25 mouse cellular contexts compared by ENCODE assay signal in the genomic region with DNA sequence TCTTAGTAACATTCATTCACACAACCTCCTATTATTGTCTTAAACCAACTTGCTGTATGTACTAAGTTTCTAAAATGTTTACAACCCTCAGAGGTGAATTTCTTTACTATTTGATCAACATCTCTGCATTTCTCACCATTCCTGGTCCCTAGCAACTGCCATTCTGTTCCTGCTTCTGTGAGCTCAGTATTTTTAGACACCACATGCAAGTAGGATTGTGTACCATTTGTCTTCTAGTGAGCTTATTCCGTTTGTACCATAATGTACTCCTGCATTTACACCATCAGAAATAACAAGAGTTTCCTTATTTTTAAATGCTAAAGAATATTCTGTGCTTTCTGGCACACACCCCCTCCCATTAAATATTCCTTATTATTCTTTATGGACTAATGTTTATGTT. TPM values are rescaled to one million over a fixed set of nuclear protein-coding genes. Genes with fewer than 3 reads are reported as not detected.
"Had no signal": no experiment of that assay in that cellular context is flagged by ENCODE, and none has a peak within 500 bp of the region (broad histone marks: within the 10 kb centered on the region; RNA-seq: fewer than 3 reads in every experiment).

No protein-coding gene starts in this region.

- H3K4me2 ChIP-seq: intestine, embryonic 15.5 days; kidney, embryonic 15.5 days; limb, embryonic 12.5 days; limb, embryonic 15.5 days; liver, embryonic 11.5 days; lung, embryonic 14.5 days; midbrain, embryonic 12.5 days; midbrain, embryonic 15.5 days; neural tube, embryonic 12.5 days; neural tube, embryonic 15.5 days had no signal

- ATAC-seq: intestine, embryonic 15.5 days; liver, postnatal 0 days; lung, postnatal 0 days; midbrain, embryonic 15.5 days had no signal

- H3K27ac ChIP-seq: intestine, embryonic 15.5 days; kidney, embryonic 15.5 days; limb, embryonic 12.5 days; limb, embryonic 15.5 days; liver, embryonic 14.5 days; macrophage; midbrain, embryonic 12.5 days; midbrain, embryonic 15.5 days; neural tube, embryonic 12.5 days; neural tube, embryonic 15.5 days; stomach, postnatal 0 days had no signal

- H3K9ac ChIP-seq: intestine, embryonic 15.5 days; kidney, embryonic 15.5 days; limb, embryonic 12.5 days; limb, embryonic 15.5 days; liver, embryonic 14.5 days; liver, postnatal 0 days; lung, embryonic 14.5 days; midbrain, embryonic 12.5 days; midbrain, embryonic 15.5 days; neural tube, embryonic 12.5 days; neural tube, embryonic 15.5 days had no signal

- H3K27me3 ChIP-seq: intestine, embryonic 15.5 days; kidney, embryonic 15.5 days; limb, embryonic 12.5 days; limb, embryonic 15.5 days; midbrain, embryonic 12.5 days; midbrain, embryonic 15.5 days; neural tube, embryonic 12.5 days; neural tube, embryonic 15.5 days had no signal

- H3K36me3 ChIP-seq: intestine, embryonic 15.5 days; kidney, embryonic 15.5 days; limb, embryonic 12.5 days; limb, embryonic 15.5 days; midbrain, embryonic 12.5 days; midbrain, embryonic 15.5 days; neural tube, embryonic 12.5 days; neural tube, embryonic 15.5 days had no signal

- H3K4me1 ChIP-seq: intestine, embryonic 15.5 days; kidney, embryonic 15.5 days; limb, embryonic 12.5 days; limb, embryonic 15.5 days; midbrain, embryonic 12.5 days; midbrain, embryonic 15.5 days; neural tube, embryonic 12.5 days; neural tube, embryonic 15.5 days had no signal

- H3K9me3 ChIP-seq: intestine, embryonic 15.5 days; limb, embryonic 12.5 days; limb, embryonic 15.5 days; midbrain, embryonic 12.5 days; midbrain, embryonic 15.5 days; neural tube, embryonic 12.5 days; neural tube, embryonic 15.5 days had no signal

- DNase-seq: kidney, adult 11 months; kidney, adult 8-10 months; kidney, postnatal 10 days; kidney, postnatal 36 days; left cerebral cortex, postnatal 4 days; liver, postnatal 0 days; lung, embryonic 14.5 days; right cerebral cortex, adult 18-20 months; right cerebral cortex, postnatal 14 days; right cerebral cortex, postnatal 4 days; thymus, postnatal 25 days had no signal

- H3K4me3 ChIP-seq: intestine, embryonic 15.5 days; kidney, embryonic 15.5 days; limb, embryonic 12.5 days; limb, embryonic 15.5 days; midbrain, embryonic 12.5 days; midbrain, embryonic 15.5 days; neural tube, embryonic 12.5 days; neural tube, embryonic 15.5 days had no signal

RNA-seq across cellular contexts. Expression of gene Rbm24, which starts 26.6 kb away (rescaled TPM):
- total RNA-seq: megakaryocyte, adult 5-6 weeks had no signal
- polyA plus RNA-seq: macrophage had no signal
